Mouse (Mus musculus) embryo, embryonic 11 days (tissue): ENCODE data around the gene Cdkn2aip.

Experiments used
- DNase-seq: peaks from one replicate; pipeline ENCODE4 v3.0.0-alpha.2; 2015

The Cdkn2aip gene

DNA sequence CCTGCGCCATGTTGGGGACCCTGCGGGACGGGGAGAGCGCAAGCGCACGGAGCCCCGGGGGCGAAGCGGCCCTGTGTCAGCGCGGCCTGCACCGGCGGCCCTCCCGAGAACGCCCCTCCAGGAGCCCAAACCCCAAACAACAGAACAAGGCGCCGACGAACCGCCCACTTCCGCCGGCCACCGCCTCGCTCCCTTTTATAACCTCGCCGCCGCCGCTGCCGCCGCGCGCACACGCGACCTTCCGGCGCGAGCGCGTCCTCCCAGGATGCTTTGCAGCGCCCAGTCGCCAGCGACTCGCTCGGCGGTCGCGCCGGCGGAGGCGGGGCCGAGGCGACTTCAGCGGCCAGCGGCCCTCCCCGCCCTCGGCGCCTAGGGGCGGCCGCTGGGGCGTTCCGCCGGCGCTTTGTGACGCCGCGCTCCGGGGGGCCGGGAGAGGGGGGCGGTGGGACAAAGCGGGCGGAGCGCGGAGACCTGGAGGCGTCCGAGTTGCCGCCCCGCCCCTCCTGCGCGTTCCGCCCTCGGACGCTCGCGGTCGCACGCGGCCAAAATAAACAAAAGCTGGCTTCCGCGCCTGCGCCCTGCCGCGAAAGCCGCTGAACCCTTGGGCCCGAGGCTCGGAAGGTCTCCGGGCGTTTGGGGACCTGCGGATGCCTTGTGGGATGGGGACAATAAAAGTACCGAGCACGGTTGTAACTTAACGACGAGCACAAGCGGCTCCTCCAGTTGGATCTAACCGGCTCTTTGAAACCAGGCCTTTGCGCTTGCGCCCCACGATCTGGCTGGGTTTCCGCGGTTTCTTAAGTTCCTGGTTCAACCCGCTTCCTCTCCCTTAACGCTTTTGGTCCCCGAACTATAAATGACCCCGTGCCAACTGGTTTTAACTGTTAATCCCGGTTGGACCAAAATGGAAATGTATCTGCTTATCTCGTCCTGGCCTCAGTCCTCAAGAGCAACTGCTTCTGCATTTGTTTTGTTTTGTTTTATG, at the start of gene Cdkn2aip:
TSS of gene Cdkn2aip (minus strand) at position 172 of the 985 bp plus-strand sequence.
- DNase-seq, result peak; percentile 99

DNA sequence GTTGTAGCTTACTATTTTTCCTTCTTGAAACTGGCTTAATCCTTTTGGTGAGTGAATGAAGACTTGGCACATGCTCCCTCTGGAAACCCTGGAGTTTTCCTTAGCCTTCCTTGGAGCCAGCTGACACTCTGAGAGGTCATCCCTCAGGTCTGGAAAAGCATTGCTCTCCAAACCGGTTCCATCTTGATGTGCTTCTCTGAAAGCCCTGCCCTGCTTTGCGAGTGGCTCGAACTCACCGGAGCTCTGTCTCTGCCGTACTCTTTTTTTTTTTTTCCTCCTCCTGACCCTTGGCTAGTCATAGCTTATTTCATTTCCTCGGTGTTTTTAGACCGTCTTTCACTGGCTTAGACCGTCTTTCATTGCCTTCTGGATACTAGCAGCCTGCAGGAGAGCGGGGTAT, 49.5 kb upstream of the Cdkn2aip start:
- DNase-seq, result no peak

DNA sequence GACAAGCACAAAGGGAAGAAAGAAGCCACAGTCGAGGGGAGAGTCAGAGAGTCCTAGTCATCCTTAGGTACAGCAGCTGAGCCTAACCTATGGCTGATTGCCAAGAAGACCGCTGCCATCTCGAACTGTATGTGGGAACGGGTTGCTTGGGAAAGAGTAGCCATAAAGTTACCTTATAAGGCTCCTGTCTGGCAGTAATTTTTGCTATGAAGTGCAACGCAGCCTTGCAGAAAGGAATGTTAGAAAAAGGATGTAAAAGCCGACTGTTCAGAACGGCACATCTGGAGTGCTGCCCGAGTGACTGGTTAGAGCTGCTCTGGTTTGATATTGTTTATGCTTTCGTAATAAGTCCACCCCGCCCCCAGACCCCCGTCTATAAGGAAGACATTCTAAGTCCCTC, 47.0 kb upstream of the Cdkn2aip start:
- DNase-seq, result no peak

DNA sequence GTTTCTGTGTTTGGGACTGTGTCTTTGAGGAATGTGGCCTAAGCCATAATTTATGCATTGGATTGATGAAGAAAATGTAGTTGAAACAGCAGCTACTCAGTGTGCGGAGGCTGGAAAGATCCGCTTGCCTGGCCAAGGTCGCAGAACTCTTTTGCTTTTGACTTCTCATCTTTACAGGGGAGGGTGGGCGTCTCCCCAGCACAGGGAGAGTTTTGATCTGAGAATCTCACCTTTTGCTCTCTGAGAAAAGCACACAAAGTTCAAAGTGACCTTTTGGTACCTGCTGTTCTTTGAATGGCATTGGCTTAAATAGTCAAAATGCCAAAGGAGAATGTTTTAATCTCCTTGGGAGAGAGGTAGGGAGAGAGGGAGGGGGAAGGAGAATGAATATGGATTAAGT, 46.5 kb upstream of the Cdkn2aip start:
- DNase-seq, result no peak

DNA sequence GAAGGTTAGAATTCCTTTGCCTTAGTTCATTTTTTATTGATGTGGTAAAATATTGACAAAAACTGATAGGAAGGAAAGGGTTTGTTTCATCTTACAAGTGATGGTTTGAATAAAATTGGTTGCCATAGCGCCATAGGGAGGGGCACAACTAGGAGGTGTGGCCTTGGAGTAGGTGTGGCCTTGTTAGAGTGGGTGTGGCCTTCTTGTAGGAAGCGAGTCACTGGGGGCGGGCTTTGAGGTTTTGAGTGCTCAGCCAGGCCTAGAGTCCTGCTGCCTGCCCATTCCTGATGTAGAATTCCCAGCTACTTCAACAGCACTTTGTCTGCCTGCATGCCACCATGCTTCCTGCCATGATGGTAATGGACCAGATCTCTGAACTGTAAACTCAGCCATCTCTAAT, 39.4 kb upstream of the Cdkn2aip start:
- DNase-seq, result no peak

DNA sequence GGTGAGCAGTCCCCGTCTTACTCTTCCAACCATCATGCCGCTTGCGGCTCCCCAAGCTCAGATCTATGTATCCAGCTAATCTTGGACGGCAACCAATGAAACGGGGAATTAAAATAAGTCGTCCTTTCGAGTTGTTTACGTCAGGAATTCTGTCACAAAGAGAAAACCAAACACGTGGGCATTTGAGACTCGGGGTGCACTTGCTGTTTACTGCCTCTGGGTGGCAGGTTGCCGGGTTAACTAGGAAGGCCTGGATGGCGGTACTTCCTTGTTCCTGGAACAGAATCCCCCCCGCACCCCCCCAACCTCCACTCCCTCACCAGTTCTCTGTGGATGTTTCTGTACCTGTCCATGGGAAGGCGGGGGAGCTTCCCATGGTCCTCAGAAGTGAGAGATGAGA, 36.4 kb upstream of the Cdkn2aip start:
- peak; percentile 42 for DNase-seq

DNA sequence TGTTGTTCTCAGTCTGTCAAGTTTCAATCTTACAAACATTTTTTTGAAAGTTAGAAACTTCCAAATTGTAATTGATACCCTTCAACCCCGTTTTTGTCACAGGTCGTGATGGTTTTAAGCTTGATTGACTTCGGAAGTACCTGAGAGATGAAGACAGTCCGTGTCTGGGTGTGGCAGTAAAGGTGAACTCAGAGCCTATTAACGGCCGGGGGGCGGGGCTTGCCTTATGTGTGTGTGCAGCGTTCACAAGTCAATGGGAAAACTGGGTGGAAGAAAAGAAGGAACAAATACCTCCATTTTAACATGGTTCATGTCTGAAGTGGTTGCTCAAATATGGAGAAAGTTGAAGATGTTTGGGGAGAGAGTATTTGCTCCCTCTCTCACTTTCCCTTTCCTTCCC, 35.8 kb upstream of the Cdkn2aip start:
- DNase-seq, result no peak

DNA sequence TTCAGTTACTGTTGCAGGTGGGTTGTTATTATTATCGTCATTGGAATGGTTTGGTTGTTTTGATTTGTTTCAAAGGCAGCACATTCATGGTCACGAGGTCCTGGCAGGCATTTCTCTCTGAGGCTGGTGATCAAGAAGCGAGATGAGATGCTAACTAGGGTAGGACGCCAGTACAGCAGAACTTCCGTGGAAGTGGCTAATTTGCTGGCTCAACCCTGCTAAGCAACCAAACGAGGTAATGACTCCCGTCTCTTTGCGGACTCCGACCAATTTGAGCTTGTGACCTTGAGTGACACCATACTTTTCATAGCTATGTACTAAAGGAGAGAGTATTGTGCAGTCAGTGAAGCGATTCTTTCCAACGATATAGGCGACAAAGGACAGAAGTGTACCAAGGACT, 32.6 kb upstream of the Cdkn2aip start:
- no peak for DNase-seq

DNA sequence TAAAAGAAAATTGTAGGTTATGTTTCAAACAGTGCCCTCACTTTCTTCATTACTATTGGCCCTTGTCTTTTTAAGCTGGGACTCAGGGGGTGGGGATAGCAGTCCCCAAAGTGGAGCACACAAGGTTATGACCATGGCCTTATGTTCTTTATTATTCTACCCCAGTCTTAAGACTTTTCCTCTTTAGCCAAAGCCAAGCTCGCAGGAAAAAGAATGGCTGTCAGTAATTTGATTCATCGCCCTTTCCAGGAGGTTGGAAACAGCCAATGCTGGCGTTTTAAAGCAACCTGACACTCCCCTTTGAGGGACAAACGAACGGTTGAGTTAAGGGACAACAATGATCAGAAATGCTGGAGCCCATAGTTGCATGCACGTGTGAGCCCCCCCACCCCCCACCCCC, 32.1 kb upstream of the Cdkn2aip start:
- DNase-seq, result no peak

DNA sequence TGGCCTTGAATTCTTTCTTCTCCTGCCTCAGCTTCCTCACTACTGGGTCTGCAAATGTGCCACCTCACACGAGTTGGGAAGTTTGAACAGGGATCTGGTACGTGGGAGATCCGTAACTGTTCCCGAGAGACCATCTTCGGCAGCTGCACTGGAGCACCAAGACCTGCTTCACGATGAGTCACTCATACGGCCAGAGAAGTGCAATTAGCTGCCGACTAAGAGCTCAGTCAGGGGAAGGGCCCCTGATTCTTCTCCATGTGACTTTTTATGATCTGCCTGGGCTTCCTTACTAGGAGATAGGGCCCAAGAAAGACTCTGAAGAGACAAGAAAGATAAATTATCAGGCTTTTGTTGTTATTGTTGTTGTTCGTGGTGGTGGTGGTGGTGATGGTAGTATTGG, 31.1 kb upstream of the Cdkn2aip start:
- no peak for DNase-seq

DNA sequence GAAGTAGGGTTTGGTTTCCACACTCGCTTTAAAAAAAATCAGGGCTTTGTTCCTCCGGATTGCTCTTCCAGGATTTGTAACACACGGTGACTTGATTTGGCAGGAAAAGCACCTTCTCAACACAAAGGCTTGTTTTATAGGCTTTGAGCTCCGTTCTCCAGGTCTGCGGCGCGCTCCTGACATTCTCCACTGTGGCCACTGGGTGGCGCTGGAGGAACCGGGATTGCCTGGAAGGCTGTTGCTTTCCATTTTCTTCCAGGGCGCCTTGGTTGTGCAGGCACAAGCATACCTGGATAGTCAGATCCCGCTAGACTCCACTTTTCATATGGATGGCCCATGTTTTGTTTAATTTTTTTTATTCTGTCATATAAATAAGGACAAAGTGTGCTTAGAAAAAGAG, 29.7 kb upstream of the Cdkn2aip start:
- DNase-seq, result peak; percentile 84

DNA sequence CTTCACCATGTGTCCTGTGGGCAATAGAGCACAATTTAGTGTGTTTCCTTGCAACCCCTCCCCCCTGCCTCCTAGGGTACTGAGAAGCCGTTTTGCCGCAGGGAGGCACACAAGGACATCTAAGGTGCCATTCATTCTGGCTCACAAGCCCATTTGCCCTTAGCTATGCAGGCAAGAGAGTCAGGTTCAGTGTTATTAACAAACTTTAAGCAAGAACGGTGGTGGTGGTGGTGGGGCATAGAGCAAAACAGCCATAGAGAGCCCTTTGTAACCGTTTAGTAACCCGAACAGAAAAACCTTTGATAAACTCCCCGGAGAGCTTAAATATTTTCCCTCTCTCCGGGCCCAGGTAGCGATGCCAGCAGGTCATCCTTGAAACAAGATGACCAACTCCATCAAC, 29.3 kb upstream of the Cdkn2aip start:
- no peak for DNase-seq

DNA sequence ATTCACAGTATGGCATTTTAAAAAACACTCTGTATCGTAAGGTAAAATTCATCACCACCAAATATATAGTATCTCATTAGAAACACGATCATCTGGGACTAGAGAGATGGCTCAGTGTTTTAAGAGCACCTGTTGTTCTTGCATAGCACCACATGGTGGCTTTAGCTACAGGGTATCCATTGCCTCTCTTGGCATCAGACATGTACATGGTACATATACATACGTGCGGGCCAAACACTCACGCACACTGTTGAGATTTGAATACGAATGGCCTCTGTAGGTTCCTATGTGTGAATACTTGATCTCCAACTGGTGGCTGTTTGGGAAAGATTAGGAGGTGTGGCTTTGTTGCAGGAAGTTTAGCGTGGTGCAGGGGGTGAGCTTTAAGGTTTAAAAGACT, 28.6 kb upstream of the Cdkn2aip start:
- no peak for DNase-seq

DNA sequence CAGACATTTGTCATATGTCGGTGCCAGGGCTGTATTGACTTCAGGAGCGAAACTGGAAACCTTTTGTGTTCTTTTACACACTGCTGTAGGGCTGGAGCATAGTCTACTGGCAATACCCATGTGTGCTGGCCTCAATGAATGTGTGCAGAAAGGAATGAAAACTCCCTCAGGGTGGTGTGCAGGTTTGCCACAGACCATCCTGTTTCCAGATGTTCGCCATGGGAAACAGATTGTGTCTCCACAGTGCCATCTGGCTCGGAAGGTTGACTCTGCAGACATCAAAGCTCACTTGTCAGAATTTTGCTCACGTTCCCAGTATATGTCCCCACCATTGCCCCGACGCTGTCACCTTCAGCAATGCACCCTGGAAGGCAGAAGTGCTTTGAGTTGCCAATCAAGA, 23.4 kb upstream of the Cdkn2aip start:
- DNase-seq, result peak; percentile 65

DNA sequence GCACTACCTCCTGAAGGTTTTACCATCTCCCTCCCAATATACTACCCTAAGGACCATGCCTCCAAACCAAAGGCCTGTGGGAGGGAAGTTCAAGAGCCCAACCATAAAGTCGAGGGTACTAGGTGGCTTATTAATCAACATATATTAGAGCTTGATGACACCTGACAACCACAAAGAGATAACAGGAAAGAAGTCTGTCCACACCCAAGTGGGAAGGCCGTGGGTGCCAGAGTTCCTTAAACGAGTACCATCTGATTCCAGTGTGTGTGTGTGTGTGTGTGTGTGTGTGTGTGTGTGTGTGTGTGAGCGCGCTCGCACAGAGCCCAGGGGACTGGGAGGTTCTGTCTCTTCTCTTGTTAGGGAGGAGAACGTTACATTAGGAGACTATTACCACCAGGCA, 15.6 kb upstream of the Cdkn2aip start:
- DNase-seq, result no peak

DNA sequence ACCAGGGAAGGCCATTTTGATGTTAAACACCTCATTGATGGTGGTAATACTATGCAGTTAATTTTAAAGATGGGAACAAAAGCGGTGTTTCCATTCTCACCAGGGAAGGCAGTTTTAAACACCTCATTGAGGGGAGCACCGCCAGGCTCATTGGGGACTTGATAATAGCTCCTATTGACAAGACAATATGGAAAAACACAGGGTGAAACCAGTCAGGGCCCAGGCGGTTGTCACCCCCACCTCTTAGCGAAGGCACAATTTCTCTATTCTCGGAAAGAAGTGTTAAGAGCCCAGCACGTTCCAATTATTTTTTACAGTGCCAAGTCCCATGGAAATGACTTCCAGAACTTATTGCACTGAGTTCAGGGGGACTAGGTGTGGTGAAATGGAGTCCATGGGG, 13.2 kb upstream of the Cdkn2aip start:
- no peak for DNase-seq

DNA sequence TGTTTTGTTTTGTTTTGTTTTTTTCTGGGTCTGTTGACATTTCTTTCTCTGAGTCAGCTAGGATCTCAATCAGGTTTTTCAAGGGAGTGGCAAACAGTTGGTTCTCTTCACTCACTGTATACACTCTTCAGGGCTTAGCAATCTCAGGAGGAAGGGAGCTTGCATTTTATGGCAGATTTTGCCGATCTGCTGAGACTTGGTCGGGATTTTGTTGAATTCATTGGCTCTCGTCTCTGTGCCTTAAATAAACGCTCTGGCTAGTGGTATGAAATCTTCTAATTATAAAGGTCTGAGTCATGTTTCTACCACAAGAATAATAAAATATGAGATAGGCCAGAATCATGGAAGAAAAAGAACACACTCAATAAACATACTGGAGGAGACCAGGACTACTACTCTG, 7.9 kb upstream of the Cdkn2aip start:
- DNase-seq, result no peak

DNA sequence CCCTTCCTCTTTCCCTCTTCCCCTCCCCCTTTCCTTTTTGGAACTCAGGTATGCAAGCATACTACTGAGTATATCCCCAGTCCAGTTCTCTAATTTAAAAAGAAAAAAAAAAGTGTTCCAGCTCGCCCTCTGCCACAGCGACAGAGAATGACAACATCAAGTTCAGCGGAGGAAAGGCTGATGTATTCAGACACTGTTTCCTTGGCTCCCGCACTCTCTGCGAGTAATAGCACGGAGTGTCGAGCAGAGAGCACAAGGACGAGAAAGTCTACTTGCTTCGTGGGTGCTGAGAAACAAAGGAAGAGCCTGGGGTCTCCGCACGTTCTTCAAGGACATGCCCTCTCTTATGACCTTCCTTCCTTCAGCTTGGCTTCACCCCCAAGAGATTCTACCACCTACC, 4.9 kb upstream of the Cdkn2aip start:
- DNase-seq, result peak; percentile 23

DNA sequence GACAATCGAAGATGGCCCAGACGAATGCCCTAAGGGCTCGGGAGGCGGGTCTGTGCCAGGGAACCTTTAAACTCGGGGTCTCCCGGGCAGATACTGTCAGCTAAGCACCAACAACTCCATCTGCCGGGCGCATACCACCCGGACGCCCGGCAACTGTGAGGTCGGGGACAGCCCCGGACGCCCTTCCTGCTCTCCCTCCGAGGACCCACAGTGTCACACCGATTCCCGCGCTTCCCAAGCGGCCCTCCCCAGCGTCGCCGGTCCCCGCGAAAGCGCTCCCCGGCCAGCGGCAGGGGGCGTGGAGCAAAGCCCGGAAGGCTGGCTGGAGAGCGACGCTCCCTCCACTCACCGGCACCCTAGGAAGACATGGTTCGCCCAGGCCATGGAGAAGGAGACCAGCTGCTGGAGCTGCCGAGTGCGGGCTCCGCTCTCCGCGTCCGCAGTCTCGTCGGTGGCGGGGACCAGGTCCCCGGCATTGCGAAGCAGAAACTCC, 515 bp downstream of the Cdkn2aip start:
- peak; percentile 70 for DNase-seq

DNA sequence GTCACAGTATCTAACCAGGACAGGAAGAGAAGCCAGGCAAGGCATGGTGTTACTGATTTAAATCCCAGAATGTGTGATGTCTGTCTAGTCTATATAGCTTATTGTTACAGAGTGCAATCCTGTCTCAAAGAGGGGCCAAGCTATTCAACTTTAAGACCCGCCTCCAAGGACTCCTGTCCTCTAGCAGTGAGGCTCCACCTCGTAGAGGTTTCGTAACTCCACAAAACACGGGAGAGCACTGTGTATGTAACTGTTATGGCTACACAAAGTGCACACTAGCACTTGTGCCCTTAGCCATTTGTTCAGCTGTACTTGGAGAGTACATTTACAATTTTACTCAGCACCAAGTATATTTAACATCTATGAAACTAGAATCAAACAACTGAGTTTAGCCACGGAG, 5.6 kb downstream of the Cdkn2aip start:
- DNase-seq, result no peak

DNA sequence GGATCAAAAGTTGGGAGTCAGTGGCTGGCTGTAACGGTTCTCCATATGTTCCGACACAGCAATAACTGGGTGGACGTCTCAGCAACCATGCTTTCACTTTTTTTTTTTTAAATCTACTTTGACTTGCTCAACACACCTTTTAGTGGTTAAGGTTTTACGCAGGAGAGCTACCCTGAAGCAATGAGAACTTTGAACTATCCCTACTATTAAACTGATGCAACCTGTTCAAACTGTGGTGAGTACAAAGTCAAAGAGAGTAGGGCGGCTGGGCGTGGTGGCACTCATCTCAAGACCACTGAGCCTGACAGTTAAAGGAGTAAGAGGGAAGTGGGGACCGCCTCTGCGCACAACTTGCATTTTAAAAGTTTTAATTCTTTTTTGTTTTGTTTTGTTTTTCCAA, 7.0 kb downstream of the Cdkn2aip start:
- no peak for DNase-seq

DNA sequence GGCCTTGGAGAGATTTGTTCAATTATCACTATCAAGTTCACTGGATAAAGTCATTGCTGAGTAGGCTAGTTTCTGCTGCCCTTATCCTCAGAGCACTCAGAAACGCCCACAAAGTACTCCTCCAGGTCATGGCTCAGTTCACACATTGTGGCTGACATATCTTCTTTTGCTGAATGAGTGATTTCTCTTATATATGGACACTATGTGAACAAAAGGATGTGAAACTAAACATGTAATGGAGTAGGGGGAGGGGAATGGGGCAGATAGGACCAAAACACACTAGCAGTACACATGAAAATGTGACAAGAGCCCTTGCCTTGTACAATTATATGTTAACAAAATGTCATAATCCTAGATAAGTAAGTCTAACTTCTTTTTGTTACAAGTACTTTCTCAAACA, 11.4 kb downstream of the Cdkn2aip start:
- no peak for DNase-seq

DNA sequence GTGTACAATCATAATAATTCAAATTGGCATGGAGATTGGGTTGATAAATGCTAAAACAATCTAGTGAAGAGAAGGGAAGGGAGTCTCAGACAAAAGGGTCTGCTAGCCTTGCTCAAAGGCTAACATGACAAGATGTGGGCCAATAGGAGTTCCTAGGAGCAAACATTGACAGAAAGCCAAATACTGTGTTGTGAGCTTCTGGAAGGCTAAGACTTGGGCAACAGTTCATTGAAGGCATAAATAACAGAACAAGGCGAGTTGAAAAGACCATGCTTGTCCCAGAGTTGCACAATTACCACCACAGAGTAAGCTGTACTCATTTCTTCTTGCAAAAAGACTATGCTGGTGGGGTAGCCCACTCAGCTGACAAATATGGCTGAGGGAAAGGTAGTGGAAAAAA, 16.0 kb downstream of the Cdkn2aip start:
- no peak for DNase-seq

DNA sequence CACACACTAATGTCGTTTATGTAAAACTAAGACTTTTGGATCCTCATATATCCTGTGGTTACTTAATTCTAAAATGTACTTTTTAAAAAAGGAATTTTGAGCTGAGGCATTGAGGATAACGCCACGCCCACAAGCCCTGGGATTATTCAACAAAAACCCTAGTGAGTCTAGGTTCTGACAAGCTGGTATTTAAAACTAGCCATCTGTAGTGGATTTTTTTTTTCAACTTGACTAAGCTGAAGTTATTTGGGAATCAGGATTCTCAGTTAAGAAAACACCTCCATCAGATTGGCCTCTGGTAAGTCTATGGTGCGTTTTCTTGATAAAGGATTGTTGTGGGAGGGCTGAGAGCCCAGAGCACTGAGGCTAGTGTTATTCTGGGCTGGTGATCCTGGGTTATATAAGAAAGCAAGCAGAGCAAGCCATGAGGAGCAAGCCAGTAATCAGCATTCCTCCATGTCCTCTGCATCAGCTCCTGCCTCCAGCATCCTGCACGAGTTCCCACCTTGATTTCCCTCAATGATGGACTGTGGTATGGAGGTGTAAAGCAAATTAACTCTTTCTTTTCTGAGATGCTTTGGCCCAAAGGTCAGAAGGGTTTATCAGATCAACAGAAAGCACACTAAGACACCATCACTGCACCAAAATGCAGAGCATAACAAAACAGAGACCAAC, 18.2 kb downstream of the Cdkn2aip start:
- no peak for DNase-seq
